Mouse (Mus musculus): Measurements from ENCODE around the gene Gm5475. TPM values are rescaled to one million over a fixed set of nuclear protein-coding genes. Genes with fewer than 3 reads are reported as not detected.

Gene Gm5475
- polyA plus RNA-seq, 1 experiment from 2014 or later = 0.10 TPM

GRCm38 (mm10) chr15:100462086-100462485, 40.1 kb downstream of the Gm5475 start:
- Histone ChIP-seq H3K4me2 (no peak overlapping the region), H3K4me3 (ENCODE audit: low read depth, low read length) (no peak overlapping the region), H3K4me1 (replicated peaks; ENCODE audit: control insufficient read depth, insufficient read depth, low read length) (0 out of 2 replicates have a peak, but pooled peaks cover 2% of the 10 kb centered on the region), H3K27me3 (replicated peaks; ENCODE audit: control insufficient read depth, insufficient read depth, low read length) (no peaks in the 10 kb centered on the region), H3K27ac (ENCODE audit: low read depth, low read length) (no peak overlapping the region), H3K9me3 (ENCODE audit: control insufficient read depth, low read length) (no peaks in the 10 kb centered on the region), H3K9ac (ENCODE audit: low read depth, low read length) (no peak overlapping the region), H3K36me3 (ENCODE audit: control insufficient read depth, insufficient read depth, low read length) (no peaks in the 10 kb centered on the region)
- DNase-seq (ENCODE audit: low spot score) (no peak), ATAC-seq (replicated peaks; ENCODE audit: low FRiP score) (no peak)
- 82% methylated on average over 5 of the region's 5 CpGs for WGBS

- DNase-seq (ENCODE audit: low spot score) (no peak), ATAC-seq (replicated peaks; ENCODE audit: low FRiP score) (no peak)
- H3K4me2 ChIP-seq = no peak overlapping the region
- H3K36me3 ChIP-seq (ENCODE audit: control insufficient read depth, insufficient read depth, low read length) = no peaks in the 10 kb centered on the region
- H3K27ac ChIP-seq (ENCODE audit: low read depth, low read length) = no peak overlapping the region
- 22% methylated on average over 6 of the region's 6 CpGs for WGBS
- no peaks in the 10 kb centered on the region for H3K27me3 ChIP-seq (replicated peaks; ENCODE audit: control insufficient read depth, insufficient read depth, low read length)
- peaks cover 12% of the 10 kb centered on the region for H3K4me1 ChIP-seq (replicated peaks; ENCODE audit: control insufficient read depth, insufficient read depth, low read length)
- H3K9ac ChIP-seq (ENCODE audit: low read depth, low read length) = no peak overlapping the region
- no peaks in the 10 kb centered on the region for H3K9me3 ChIP-seq (ENCODE audit: control insufficient read depth, low read length)
- H3K4me3 ChIP-seq (ENCODE audit: low read depth, low read length) = no peak overlapping the region
Observed at GRCm38 (mm10) chr15:100463712-100464111, 41.8 kb downstream of the Gm5475 start.

DNA sequence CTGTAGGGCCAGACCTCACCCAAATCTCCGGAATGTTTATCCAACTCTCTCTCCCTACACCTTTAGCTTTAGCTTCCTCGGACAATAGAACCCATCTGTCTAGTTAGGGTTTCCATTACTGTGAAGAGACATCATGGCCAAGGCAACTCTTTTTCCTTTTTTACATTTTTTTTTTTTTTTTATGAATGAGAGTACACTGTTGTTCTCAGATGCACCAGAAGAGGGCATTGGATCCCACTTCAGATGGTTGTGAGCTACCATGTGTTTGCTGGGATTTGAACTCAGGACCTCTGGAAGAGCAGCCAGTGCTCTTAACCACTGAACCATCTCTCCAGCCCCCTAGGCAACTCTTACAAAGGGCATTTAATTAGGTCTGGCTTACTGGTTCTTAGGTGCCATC, 43.5 kb downstream of the Gm5475 start:
- H3K4me2 ChIP-seq = no peak overlapping the region
- H3K36me3 ChIP-seq (ENCODE audit: control insufficient read depth, insufficient read depth, low read length) = no peaks in the 10 kb centered on the region
- H3K4me1 ChIP-seq (replicated peaks; ENCODE audit: control insufficient read depth, insufficient read depth, low read length) = peaks cover 20% of the 10 kb centered on the region
- ATAC-seq (replicated peaks; ENCODE audit: low FRiP score) (no peak), DNase-seq (ENCODE audit: low spot score) (no peak)
- H3K27ac ChIP-seq (ENCODE audit: low read depth, low read length) = no peak overlapping the region
- H3K9ac ChIP-seq (ENCODE audit: low read depth, low read length) = no peak overlapping the region
- 70% methylated on average over 2 of the region's 2 CpGs for WGBS
- H3K4me3 ChIP-seq (ENCODE audit: low read depth, low read length) = no peak overlapping the region
- no peaks in the 10 kb centered on the region for H3K27me3 ChIP-seq (replicated peaks; ENCODE audit: control insufficient read depth, insufficient read depth, low read length)
- H3K9me3 ChIP-seq (ENCODE audit: control insufficient read depth, low read length) = no peaks in the 10 kb centered on the region

DNA sequence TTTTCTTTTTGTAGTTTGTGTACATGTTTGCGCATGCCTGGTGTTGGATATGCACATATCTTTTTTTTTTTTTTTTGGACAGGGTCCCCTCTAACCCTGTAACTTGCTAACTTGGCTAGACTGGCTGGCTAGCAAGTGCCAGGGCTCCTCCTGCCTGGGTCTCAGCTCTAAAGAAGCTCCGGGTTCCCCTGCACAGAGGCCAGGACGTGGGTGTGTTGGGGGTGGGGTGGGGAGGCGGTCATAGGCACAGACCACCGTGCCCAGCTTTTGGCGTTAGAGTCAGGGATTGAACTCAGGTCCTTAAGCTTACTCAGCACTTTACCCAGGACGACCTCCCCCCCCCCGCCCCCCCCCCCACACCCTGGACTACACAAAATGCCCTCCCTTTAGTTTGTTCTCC, 45.8 kb downstream of the Gm5475 start:
- H3K4me1 ChIP-seq (replicated peaks; ENCODE audit: control insufficient read depth, insufficient read depth, low read length) = peaks cover 20% of the 10 kb centered on the region
- no peak overlapping the region for H3K27ac ChIP-seq (ENCODE audit: low read depth, low read length)
- H3K27me3 ChIP-seq (replicated peaks; ENCODE audit: control insufficient read depth, insufficient read depth, low read length) = no peaks in the 10 kb centered on the region
- WGBS = 38% methylated on average over 7 of the region's 8 CpGs
- no peak overlapping the region for H3K9ac ChIP-seq (ENCODE audit: low read depth, low read length)
- no peak for ATAC-seq (replicated peaks; ENCODE audit: low FRiP score)
- peak overlapping the region; percentile 90 for H3K4me2 ChIP-seq
- H3K36me3 ChIP-seq (ENCODE audit: control insufficient read depth, insufficient read depth, low read length) = peaks cover 13% of the 10 kb centered on the region; the same call in 1 of the 2 replicates
- DNase-seq (ENCODE audit: low spot score) = no peak
- H3K4me3 ChIP-seq (ENCODE audit: low read depth, low read length) = peak overlapping the region; percentile 80
- H3K9me3 ChIP-seq (ENCODE audit: control insufficient read depth, low read length) = no peaks in the 10 kb centered on the region

- Histone ChIP-seq H3K36me3 (ENCODE audit: control insufficient read depth, insufficient read depth, low read length) (peaks cover 13% of the 10 kb centered on the region; the same call in 1 of the 2 replicates), H3K27ac (ENCODE audit: low read depth, low read length) (peak within 1 kb of the TSS; percentile 80), H3K27me3 (replicated peaks; ENCODE audit: control insufficient read depth, insufficient read depth, low read length) (no peaks in the 10 kb centered on the region), H3K9ac (ENCODE audit: low read depth, low read length) (peak within 1 kb of the TSS; percentile 69), H3K4me2 (peak within 1 kb of the TSS; percentile 90), H3K4me1 (replicated peaks; ENCODE audit: control insufficient read depth, insufficient read depth, low read length) (peaks cover 20% of the 10 kb centered on the region), H3K9me3 (ENCODE audit: control insufficient read depth, low read length) (no peaks in the 10 kb centered on the region), H3K4me3 (ENCODE audit: low read depth, low read length) (peak within 1 kb of the TSS; percentile 80)
- DNase-seq (ENCODE audit: low spot score) (peak; percentile 85), ATAC-seq (replicated peaks; ENCODE audit: low FRiP score) (peak; percentile 90)
- whole genome bisulfite sequencing = 2% methylated on average over 66 of the region's 84 CpGs
Observed at GRCm38 (mm10) chr15:100468295-100469188, 46.6 kb downstream of the Gm5475 start, which contains the start of gene Letmd1. Gene Letmd1, plus strand, starts transcription at chr15:100469023.

DNA sequence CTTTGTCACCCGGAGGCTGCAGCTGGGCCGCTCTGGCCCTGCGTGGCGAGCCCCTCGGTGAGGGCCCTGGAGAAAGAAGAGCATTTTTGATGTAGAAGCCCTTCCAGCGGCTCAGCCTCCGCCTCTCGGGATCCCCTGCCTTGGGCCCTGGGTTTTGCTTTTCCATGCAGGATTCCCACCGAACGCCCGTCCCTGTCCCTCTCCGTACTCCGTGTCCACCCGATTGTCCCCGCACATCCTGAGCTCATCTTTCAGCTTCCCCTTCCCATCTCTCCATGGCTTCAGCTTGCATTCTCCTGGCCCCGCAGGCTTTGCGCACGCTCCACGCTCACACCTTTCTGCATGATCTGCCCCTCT, 47.2 kb downstream of the Gm5475 start:
- Histone ChIP-seq H3K9me3 (ENCODE audit: control insufficient read depth, low read length) (no peaks in the 10 kb centered on the region), H3K27me3 (replicated peaks; ENCODE audit: control insufficient read depth, insufficient read depth, low read length) (no peaks in the 10 kb centered on the region), H3K4me2 (peak overlapping the region; percentile 90), H3K36me3 (ENCODE audit: control insufficient read depth, insufficient read depth, low read length) (peaks cover 16% of the 10 kb centered on the region; the same call in 1 of the 2 replicates), H3K9ac (ENCODE audit: low read depth, low read length) (peak overlapping the region; percentile 69), H3K4me3 (ENCODE audit: low read depth, low read length) (peak overlapping the region; percentile 80), H3K27ac (ENCODE audit: low read depth, low read length) (peak overlapping the region; percentile 80), H3K4me1 (replicated peaks; ENCODE audit: control insufficient read depth, insufficient read depth, low read length) (peaks cover 20% of the 10 kb centered on the region)
- under 1% methylated on average over 19 of the region's 19 CpGs for WGBS
- DNase-seq (ENCODE audit: low spot score) (no peak), ATAC-seq (replicated peaks; ENCODE audit: low FRiP score) (0 out of 2 replicates have a peak, but pooled peaks have one; percentile 10)

DNA sequence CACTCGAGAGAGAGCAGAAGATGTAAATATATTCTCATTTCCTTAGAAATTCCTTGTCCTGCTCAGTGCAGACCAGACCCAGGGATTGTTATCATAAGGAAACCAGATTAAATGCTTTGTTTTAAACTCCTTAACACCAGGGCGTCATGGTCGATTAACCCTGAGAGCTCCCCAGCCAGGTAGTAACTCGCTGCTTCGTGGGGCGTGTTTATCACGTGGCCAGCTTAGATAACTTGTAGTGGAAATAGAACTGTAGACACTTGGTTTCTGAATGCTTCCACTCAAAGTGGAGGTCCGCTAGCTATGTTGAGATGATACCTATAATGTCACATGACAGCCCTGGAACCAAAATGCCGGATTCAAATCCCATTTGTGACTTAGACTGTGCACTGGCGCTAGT, 48.1 kb downstream of the Gm5475 start:
- peak overlapping the region; percentile 90 for H3K4me2 ChIP-seq
- DNase-seq (ENCODE audit: low spot score) = no peak
- peak overlapping the region; percentile 69; the same call in 1 of the 2 replicates for H3K9ac ChIP-seq (ENCODE audit: low read depth, low read length)
- peaks cover 20% of the 10 kb centered on the region for H3K4me1 ChIP-seq (replicated peaks; ENCODE audit: control insufficient read depth, insufficient read depth, low read length)
- no peaks in the 10 kb centered on the region for H3K9me3 ChIP-seq (ENCODE audit: control insufficient read depth, low read length)
- no peak for ATAC-seq (replicated peaks; ENCODE audit: low FRiP score)
- H3K4me3 ChIP-seq (ENCODE audit: low read depth, low read length) = peak overlapping the region; percentile 80
- H3K36me3 ChIP-seq (ENCODE audit: control insufficient read depth, insufficient read depth, low read length) = peaks cover 16% of the 10 kb centered on the region; the same call in 1 of the 2 replicates
- H3K27me3 ChIP-seq (replicated peaks; ENCODE audit: control insufficient read depth, insufficient read depth, low read length) = no peaks in the 10 kb centered on the region
- WGBS = 51% methylated on average over 10 of the region's 10 CpGs
- H3K27ac ChIP-seq (ENCODE audit: low read depth, low read length) = no peak overlapping the region

DNA sequence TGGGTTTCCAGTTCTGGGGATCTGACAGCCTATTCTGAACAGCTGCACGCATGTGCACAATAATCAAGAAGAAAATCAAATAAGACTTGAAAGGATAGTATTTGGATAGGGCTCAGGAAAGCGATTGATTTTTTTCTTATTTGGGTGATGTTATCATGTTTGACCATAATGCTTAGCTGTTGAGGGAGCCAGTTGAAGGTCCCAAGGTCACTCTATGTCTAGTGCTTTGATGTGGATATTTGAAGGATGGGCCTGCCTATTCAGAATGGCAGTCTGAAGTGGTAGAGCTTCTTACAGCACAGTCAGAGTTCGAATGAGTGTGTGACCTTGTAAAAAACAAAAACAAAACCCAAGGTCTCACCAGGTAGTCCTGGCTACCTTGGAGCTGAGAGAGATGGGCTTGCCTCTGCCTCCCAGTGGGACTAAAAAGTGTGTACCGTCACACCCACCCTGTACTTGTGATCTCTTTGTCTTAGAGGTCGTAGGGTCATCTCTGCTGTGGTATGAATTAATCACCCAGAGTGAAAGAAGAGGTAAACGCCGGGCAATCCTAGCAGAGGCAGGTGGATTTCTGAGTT, 52.1 kb downstream of the Gm5475 start:
- H3K9me3 ChIP-seq (ENCODE audit: control insufficient read depth, low read length) = no peaks in the 10 kb centered on the region
- WGBS = 69% methylated on average over 7 of the region's 7 CpGs
- no peak overlapping the region for H3K4me3 ChIP-seq (ENCODE audit: low read depth, low read length)
- peaks cover 9% of the 10 kb centered on the region for H3K4me1 ChIP-seq (replicated peaks; ENCODE audit: control insufficient read depth, insufficient read depth, low read length)
- H3K27me3 ChIP-seq (replicated peaks; ENCODE audit: control insufficient read depth, insufficient read depth, low read length) = no peaks in the 10 kb centered on the region
- no peak for ATAC-seq (replicated peaks; ENCODE audit: low FRiP score)
- H3K9ac ChIP-seq (ENCODE audit: low read depth, low read length) = no peak overlapping the region
- H3K4me2 ChIP-seq = no peak overlapping the region
- DNase-seq (ENCODE audit: low spot score) = no peak
- peaks cover 43% of the 10 kb centered on the region for H3K36me3 ChIP-seq (ENCODE audit: control insufficient read depth, insufficient read depth, low read length)
- no peak overlapping the region for H3K27ac ChIP-seq (ENCODE audit: low read depth, low read length)

Measured in liver, embryonic 11.5 days (tissue).